Mouse (Mus musculus) lung, adult 2 months (tissue): ENCODE measurements around the gene Ints14. TPM values are rescaled to one million over a fixed set of nuclear protein-coding genes. Genes with fewer than 3 reads are reported as not detected.
A peak's percentile ranks its signal among the peaks of the same experiment; 100 is the strongest.

ENCODE experiments used
- DNase-seq: peaks from one replicate; pipeline ENCODE4 v3.0.0; 2022
- H3K4me1 ChIP-seq: fragments of 200-500 bp; 2 replicates; pipeline ENCODE4 v1.6.1; 2011; ENCODE audit warnings: low read length; ENCODE audit not compliant: control insufficient read depth, insufficient read depth
- H3K4me3 ChIP-seq: fragments of 200-500 bp; replicated peaks from 2 replicates; pipeline ENCODE3; 2011; ENCODE audit warnings: low read depth, mild to moderate bottlenecking, control low read depth, low read length; ENCODE audit errors: extremely low read depth
- CTCF ChIP-seq: fragments of 200-500 bp; IDR thresholded peaks from 2 replicates; pipeline ENCODE4 v1.5.1; 2011; ENCODE audit warnings: mild to moderate bottlenecking, low read length, control low read depth; ENCODE audit not compliant: insufficient read depth
- POLR2A ChIP-seq: fragments of 200-500 bp; IDR thresholded peaks from 2 replicates; pipeline ENCODE4 v1.6.1; 2011; ENCODE audit warnings: low read depth, mild to moderate bottlenecking, control low read depth, low read length, borderline replicate concordance; ENCODE audit errors: extremely low read depth
- WGBS: fragments of 180-500 bp; shearing (Covaris S2); methylation state at CpG from one replicate; pipeline ENCODE4 v1.1.7; 2018; 5-methylcytosine and 5-hydroxymethylcytosine counted together
- polyA plus RNA-seq: library from polyadenylated mRNA; depleted of rRNA; stranded (reverse); fragments of >200 nt; gene quantifications from 2 replicates; pipeline ENCODE4 v1.2.3, GENCODE M21; 2012

Gene Ints14
- polyA plus RNA-seq, 1 experiment = 14.4 TPM

GRCm38 (mm10) chr9:64934015-64934754, 26.5 kb upstream of the Ints14 start:
- peak; percentile 34 for DNase-seq
- H3K4me3 ChIP-seq = no peak overlapping the region
- H3K4me1 ChIP-seq = peaks cover 6% of the 10 kb centered on the region; the same call in 1 of the 2 replicates
- WGBS = 22% methylated on average over 15 of the region's 15 CpGs
- TF ChIP-seq CTCF (no peak), POLR2A (no peak)

- DNase-seq = peak; percentile 54
- TF ChIP-seq CTCF (peak; percentile 55), POLR2A (no peak)
- Histone ChIP-seq H3K4me1 (peaks cover 8% of the 10 kb centered on the region; the same call in 1 of the 2 replicates), H3K4me3 (no peak overlapping the region)
- 6% methylated on average over 6 of the region's 6 CpGs for WGBS
These were observed 24.2 kb upstream of the Ints14 start for GRCm38 (mm10) chr9:64936508-64936907.

- Histone ChIP-seq H3K4me3 (no peak overlapping the region), H3K4me1 (peaks cover 8% of the 10 kb centered on the region; the same call in 1 of the 2 replicates)
- TF ChIP-seq POLR2A (no peak), CTCF (no peak)
- 54% methylated on average over 5 of the region's 5 CpGs for WGBS
- no peak for DNase-seq
These were observed 23.2 kb upstream of the Ints14 start for GRCm38 (mm10) chr9:64937491-64937890.

GRCm38 (mm10) chr9:64938535-64938934, 22.2 kb upstream of the Ints14 start:
- Histone ChIP-seq H3K4me3 (no peak overlapping the region), H3K4me1 (peaks cover 8% of the 10 kb centered on the region; the same call in 1 of the 2 replicates)
- no peak for DNase-seq
- TF ChIP-seq POLR2A (no peak), CTCF (no peak)
- WGBS = 68% methylated on average over 5 of the region's 5 CpGs

- no peak for DNase-seq
- Histone ChIP-seq H3K4me3 (no peak overlapping the region), H3K4me1 (peaks cover 4% of the 10 kb centered on the region; the same call in 1 of the 2 replicates)
- TF ChIP-seq CTCF (no peak), POLR2A (no peak)
- WGBS = 25% methylated on average over 4 of the region's 4 CpGs
These were observed 21.4 kb upstream of the Ints14 start for GRCm38 (mm10) chr9:64939281-64939680.

GRCm38 (mm10) chr9:64939790-64940189, 20.9 kb upstream of the Ints14 start:
- 77% methylated on average over 2 of the region's 2 CpGs for WGBS
- TF ChIP-seq POLR2A (no peak), CTCF (no peak)
- H3K4me1 ChIP-seq = peaks cover 2% of the 10 kb centered on the region; the same call in 1 of the 2 replicates
- no peak overlapping the region for H3K4me3 ChIP-seq
- DNase-seq = no peak

GRCm38 (mm10) chr9:64940731-64941346, 19.9 kb upstream of the Ints14 start:
- H3K4me1 ChIP-seq = peaks cover 2% of the 10 kb centered on the region; the same call in 1 of the 2 replicates
- H3K4me3 ChIP-seq = no peak overlapping the region
- TF ChIP-seq POLR2A (no peak), CTCF (no peak)
- DNase-seq = no peak
- WGBS = 45% methylated on average over 11 of the region's 11 CpGs

GRCm38 (mm10) chr9:64941650-64942049, 19.1 kb upstream of the Ints14 start:
- H3K4me3 ChIP-seq = no peak overlapping the region
- H3K4me1 ChIP-seq = peaks cover 2% of the 10 kb centered on the region; the same call in 1 of the 2 replicates
- 77% methylated on average over 4 of the region's 4 CpGs for WGBS
- no peak for DNase-seq
- TF ChIP-seq CTCF = no peak
- no peak for TF ChIP-seq POLR2A

GRCm38 (mm10) chr9:64943997-64944396, 16.7 kb upstream of the Ints14 start:
- Histone ChIP-seq H3K4me3 (no peak overlapping the region), H3K4me1 (peaks cover 2% of the 10 kb centered on the region; the same call in 1 of the 2 replicates)
- WGBS = 57% methylated on average over 11 of the region's 11 CpGs
- no peak for DNase-seq
- TF ChIP-seq POLR2A (no peak), CTCF (no peak)
